Mouse (Mus musculus): ENCODE results near the gene Rpl10a.
"Not testable (repeated sequence)": the region's sequence is repeated elsewhere in the genome, so short reads cannot be mapped to it uniquely, and the experiment has no call there.

Rpl10a gene

GRCm38 (mm10) chr17:28358576-28359261 lies 30.4 kb downstream of the Rpl10a start:
- not testable (repeated sequence) for DNase-seq (ENCODE audit: low read depth)

GRCm38 (mm10) chr17:28360531-28361277 lies 32.4 kb downstream of the Rpl10a start:
- DNase-seq (ENCODE audit: low read depth), result no peak

- DNase-seq (ENCODE audit: low read depth), result no peak
Observed at GRCm38 (mm10) chr17:28361921-28362652, 33.8 kb downstream of the Rpl10a start.

GRCm38 (mm10) chr17:28362653-28363292 lies 34.5 kb downstream of the Rpl10a start:
- no peak for DNase-seq (ENCODE audit: low read depth)

- no peak for DNase-seq (ENCODE audit: low read depth)
Observed at GRCm38 (mm10) chr17:28363507-28363906, 35.2 kb downstream of the Rpl10a start.

GRCm38 (mm10) chr17:28365122-28365521 lies 36.9 kb downstream of the Rpl10a start, which contains the start of gene Tulp1:
Gene Tulp1 (minus strand): TSS chr17:28365222.
- DNase-seq (ENCODE audit: low read depth), result no peak

- DNase-seq (ENCODE audit: low read depth), result peak; percentile 80
Observed at GRCm38 (mm10) chr17:28368449-28368848, 40.2 kb downstream of the Rpl10a start.

- DNase-seq (ENCODE audit: low read depth), result peak; percentile 33
Observed at GRCm38 (mm10) chr17:28369056-28369455, 40.8 kb downstream of the Rpl10a start.

GRCm38 (mm10) chr17:28371286-28371685 lies 43.0 kb downstream of the Rpl10a start:
- DNase-seq (ENCODE audit: low read depth), result peak; percentile 28

- no peak for DNase-seq (ENCODE audit: low read depth)
Observed at GRCm38 (mm10) chr17:28371941-28372340, 43.7 kb downstream of the Rpl10a start.

GRCm38 (mm10) chr17:28373821-28374220 lies 45.5 kb downstream of the Rpl10a start:
- peak; percentile 77 for DNase-seq (ENCODE audit: low read depth)

GRCm38 (mm10) chr17:28374494-28374893 lies 46.2 kb downstream of the Rpl10a start:
- DNase-seq (ENCODE audit: low read depth), result no peak

GRCm38 (mm10) chr17:28375592-28376061 lies 47.4 kb downstream of the Rpl10a start:
- peak; percentile 73 for DNase-seq (ENCODE audit: low read depth)

GRCm38 (mm10) chr17:28380255-28380654 lies 52.0 kb downstream of the Rpl10a start:
- no peak for DNase-seq (ENCODE audit: low read depth)

Data from 416B (cell line).